Comparison of ENCODE assay signal across 8 mouse cellular contexts in the genomic region with DNA sequence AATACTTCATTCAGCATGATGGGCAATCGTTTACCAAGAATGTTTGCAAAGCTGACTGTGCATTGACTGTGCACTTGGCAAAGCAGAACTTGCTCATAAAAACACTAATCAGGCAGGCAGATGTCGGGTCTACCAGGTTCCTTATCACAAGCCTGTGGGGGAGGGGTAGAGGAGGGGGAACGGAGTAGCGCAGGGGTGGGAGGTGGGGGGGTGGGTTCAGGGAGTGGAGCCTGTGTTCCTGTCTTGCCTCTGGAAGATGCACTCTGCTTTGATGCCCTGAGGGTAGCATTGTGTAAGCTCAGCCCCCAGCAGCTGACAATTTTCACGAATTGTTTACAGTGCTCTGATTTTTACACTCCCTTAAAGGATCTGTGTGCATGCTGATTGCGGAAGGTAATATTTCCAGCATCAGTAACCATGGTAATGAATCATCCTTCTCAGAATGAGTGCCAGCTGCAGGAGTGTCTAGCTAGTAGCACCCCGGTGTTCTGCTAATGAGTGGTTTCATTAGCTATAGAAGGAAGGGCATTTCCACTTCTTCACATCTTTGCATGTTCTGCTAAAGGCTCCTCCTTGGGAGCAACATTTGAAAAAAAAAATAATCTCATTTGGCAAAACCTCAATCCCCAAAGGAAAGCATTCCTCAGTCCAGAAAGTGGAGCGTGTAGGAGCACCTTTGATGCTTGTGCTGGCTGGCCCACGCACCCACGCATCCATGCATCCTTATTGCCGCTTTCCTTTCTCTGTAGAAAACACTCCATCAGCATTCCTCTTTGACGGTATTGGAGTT. TPM values are rescaled to one million over a fixed set of nuclear protein-coding genes. Genes with fewer than 3 reads are reported as not detected.
DNase-seq lines count a peak whose midpoint lies in the region; ATAC-seq lines count a peak whose summit lies in the region.

No protein-coding gene starts in this region.

- 39% methylated on average over 12 of the region's 12 CpGs for WGBS in neural tube, embryonic 11.5 days
- WGBS in embryonic facial prominence, embryonic 12.5 days, result 27% methylated on average over 12 of the region's 12 CpGs

- no peaks in the 10 kb centered on the region for H3K9me3 ChIP-seq in neural tube, embryonic 11.5 days (ENCODE audit: control insufficient read depth, low read length)
- H3K9me3 ChIP-seq in embryonic facial prominence, embryonic 12.5 days, result no peaks in the 10 kb centered on the region

- H3K4me1 ChIP-seq in neural tube, embryonic 11.5 days (ENCODE audit: control insufficient read depth, insufficient read depth, low read length), result 0 out of 2 replicates have a peak, but pooled peaks cover 5% of the 10 kb centered on the region
- peaks cover 12% of the 10 kb centered on the region for H3K4me1 ChIP-seq in embryonic facial prominence, embryonic 12.5 days

- no peak overlapping the region for H3K27ac ChIP-seq in neural tube, embryonic 11.5 days (ENCODE audit: low read depth, low read length)
- H3K27ac ChIP-seq in embryonic facial prominence, embryonic 12.5 days, result peak overlapping the region; percentile 52; the same call in 1 of the 2 replicates

- no peak overlapping the region for H3K4me2 ChIP-seq in neural tube, embryonic 11.5 days (ENCODE audit: low read depth)
- H3K4me2 ChIP-seq in embryonic facial prominence, embryonic 12.5 days (replicated peaks), result peak overlapping the region; percentile 23

- H3K9ac ChIP-seq in neural tube, embryonic 11.5 days (ENCODE audit: low read length), result no peak overlapping the region
- H3K9ac ChIP-seq in embryonic facial prominence, embryonic 12.5 days, result no peak overlapping the region

- DNase-seq in neural tube, embryonic 11.5 days (ENCODE audit: low spot score), result peak; percentile 55
- DNase-seq in neural tube, embryonic 10.5 days (ENCODE audit: extremely low spot score, low spot score), result no peak
- peak; percentile 41 to 66 for DNase-seq in left cerebral cortex, postnatal 14 days (ENCODE audit: low spot score in 2 of 2)
- DNase-seq in right cerebral cortex, postnatal 25 days, result peak; percentile 58
- DNase-seq in gastrocnemius, adult 8-10 months (ENCODE audit: low spot score in 2 of 2), result no peak
- DNase-seq in heart, postnatal 14 days, result no peak
- DNase-seq in spleen, adult 18-20 months, result no peak

- no peaks in the 10 kb centered on the region for H3K36me3 ChIP-seq in neural tube, embryonic 11.5 days (ENCODE audit: control insufficient read depth, insufficient read depth, low read length)
- no peaks in the 10 kb centered on the region for H3K36me3 ChIP-seq in embryonic facial prominence, embryonic 12.5 days

- H3K27me3 ChIP-seq in neural tube, embryonic 11.5 days (ENCODE audit: control insufficient read depth, insufficient read depth, low read length), result no peaks in the 10 kb centered on the region
- no peaks in the 10 kb centered on the region; the same call in 1 of the 2 replicates for H3K27me3 ChIP-seq in embryonic facial prominence, embryonic 12.5 days

- H3K4me3 ChIP-seq in neural tube, embryonic 11.5 days (ENCODE audit: low read depth, low read length), result no peak overlapping the region
- H3K4me3 ChIP-seq in embryonic facial prominence, embryonic 12.5 days, result no peak overlapping the region

- ATAC-seq in neural tube, embryonic 11.5 days (ENCODE audit: insufficient read depth, low FRiP score, low TSS enrichment), result peak; percentile 67
- ATAC-seq in embryonic facial prominence, embryonic 12.5 days (ENCODE audit: insufficient number of reproducible peaks, insufficient read depth, low FRiP score, low TSS enrichment), result peak; percentile 41; the same call in 1 of the 2 replicates

- intact Hi-C loops in left cerebral cortex, postnatal 14 days (cut with DNase I), result no loop called here
- intact Hi-C loops in heart, postnatal 14 days (cut with DNase I), result no loop called here

RNA-seq across cellular contexts. Expression of gene Amer2, which starts 36.8 kb away (rescaled TPM):
- polyA plus RNA-seq in neural tube, embryonic 11.5 days (2014; fragmentation: Nextera tagmentation; extraction: Ambion mirVana), result 9.0 and 9.7 TPM in 2 replicates
- 9.0 and 9.1 TPM in 2 replicates for polyA plus RNA-seq in embryonic facial prominence, embryonic 12.5 days (2016; fragmentation: Nextera tagmentation; extraction: Ambion mirVana)
- total RNA-seq in left cerebral cortex, postnatal 14 days (2021), result 10 to 100 TPM; 36.2 to 38.0 TPM
- total RNA-seq in gastrocnemius, adult 8-10 months (2022), result under 1 TPM in 1 of 4 experiments, not detected in 3; 0.02 TPM
- not detected for total RNA-seq in heart, postnatal 14 days (2021)

Comparison
In these comparisons a context has a peak if more than half of its experiments do, and no peak if none do; other contexts are left out.
1. DNase-seq: peak in neural tube, embryonic 11.5 days (single experiment), left cerebral cortex, postnatal 14 days (2 of 2) and right cerebral cortex, postnatal 25 days (single experiment); none in neural tube, embryonic 10.5 days (single experiment), gastrocnemius, adult 8-10 months (0 of 2), heart, postnatal 14 days (0 of 2) and spleen, adult 18-20 months (0 of 2).
2. RNA of gene Amer2, which starts 36.8 kb away (total RNA-seq): 36.2 to 38.0 TPM in left cerebral cortex, postnatal 14 days; not detected in heart, postnatal 14 days and 0.02 TPM in gastrocnemius, adult 8-10 months; every median in the first group is over 10 times any median in the second.